Mouse (Mus musculus) ES-E14 (cell line): ENCODE measurements around the gene Zfp64. TPM values are rescaled to one million over a fixed set of nuclear protein-coding genes. Genes with fewer than 3 reads are reported as not detected.

Experiments
- DNase-seq: peaks from one replicate; pipeline ENCODE4 v3.0.0-alpha.2; 2013; ENCODE audit warnings: low read depth, low spot score
- H3K27ac ChIP-seq: 2 replicates; pipeline ENCODE4 v1.5.1; 2012; ENCODE audit warnings: low read depth, mild to moderate bottlenecking, low read length, moderate library complexity, mixed read lengths; ENCODE audit not compliant: poor library complexity, insufficient read depth, severe bottlenecking
- H3K36me3 ChIP-seq: 2 replicates; pipeline ENCODE4 v1.6.1; 2012; ENCODE audit warnings: mild to moderate bottlenecking, low read length, moderate library complexity, mixed read lengths; ENCODE audit not compliant: control insufficient read depth, poor library complexity, insufficient read depth, severe bottlenecking
- H3K4me1 ChIP-seq, 2 experiments: fragments of 150-350 bp in 1 of 2; sonication (generic) in 1 of 2; 2 replicates each; pipeline ENCODE4 v1.6.1; 2012; ENCODE audit warnings: low read length in 2 of 2, mild to moderate bottlenecking in 1 of 2, mixed read lengths in 1 of 2; ENCODE audit not compliant: control insufficient read depth in 2 of 2, insufficient read depth in 2 of 2, poor library complexity in 1 of 2
- H3K4me3 ChIP-seq, 2 experiments: fragments of 150-350 bp in 1 of 2; sonication (generic) in 1 of 2; 2 replicates each; pipeline ENCODE4 v1.5.1; 2012; ENCODE audit warnings: low read length in 2 of 2, low read depth in 1 of 2, mild to moderate bottlenecking in 1 of 2, mixed read lengths in 1 of 2; ENCODE audit not compliant: insufficient read depth in 1 of 2, poor library complexity in 1 of 2, severe bottlenecking in 1 of 2
- H3K9ac ChIP-seq: 2 replicates; pipeline ENCODE4 v1.6.1; 2012; ENCODE audit warnings: low read depth, mild to moderate bottlenecking, low read length, mixed read lengths; ENCODE audit not compliant: poor library complexity, insufficient read depth, severe bottlenecking
- H3K9me3 ChIP-seq: fragments of 150-350 bp; sonication (generic); 2 replicates; pipeline ENCODE4 v1.6.1; 2012; ENCODE audit warnings: low read depth, mild to moderate bottlenecking, low read length; ENCODE audit not compliant: control insufficient read depth, insufficient read depth
- CHD2 ChIP-seq: IDR thresholded peaks from 2 replicates; pipeline ENCODE4 v1.6.1; 2014; ENCODE audit warnings: mild to moderate bottlenecking, low read depth, low read length, inconsistent platforms
- HCFC1 ChIP-seq: IDR thresholded peaks from 2 replicates; pipeline ENCODE4 v1.6.1; 2012; ENCODE audit warnings: low read length, inconsistent platforms, borderline replicate concordance; ENCODE audit not compliant: insufficient read depth
- MAFK ChIP-seq: IDR thresholded peaks from 2 replicates; pipeline ENCODE4 v1.6.1; 2014; ENCODE audit warnings: mild to moderate bottlenecking, low read depth, low read length, inconsistent platforms; ENCODE audit not compliant: insufficient read depth
- ZC3H11A ChIP-seq: IDR thresholded peaks from 2 replicates; pipeline ENCODE4 v1.6.1; 2012; ENCODE audit warnings: low read depth, mild to moderate bottlenecking, inconsistent platforms, low read length, borderline replicate concordance
- ZNF384 ChIP-seq: IDR thresholded peaks from 2 replicates; pipeline ENCODE4 v1.6.1; 2012; ENCODE audit warnings: low read depth, low read length, inconsistent platforms
- in situ Hi-C, 2 experiments: fragments of 600-800 bp; cut with MboI; formaldehyde crosslinking; loops; one replicate each; pipeline ENCODE4 v1.15.1; 2025; ENCODE audit warnings: low sequenced_read_pairs in 2 of 2, inconsistent platforms in 1 of 2; ENCODE audit not compliant: unreplicated experiment in 2 of 2
- total RNA-seq: library from RNA; depleted of rRNA; stranded (reverse); fragments of 300-350 nt; gene quantifications from 2 replicates; pipeline ENCODE4 v1.2.3, GENCODE M21; 2012

The Zfp64 gene
- total RNA-seq, 1 experiment: 54.4 TPM

- in situ Hi-C loops: no loop called here
- no peak for DNase-seq
- Histone ChIP-seq H3K36me3 (peaks cover 10% of the 10 kb centered on the region), H3K4me1 (peaks cover 2 to 10% of the 10 kb centered on the region in 2 experiments; a peak in 1 of 4 replicates), H3K4me3 (peak overlapping the region; percentile 58 to 73), H3K9ac (peak overlapping the region; percentile 21; the same call in 1 of the 2 replicates), H3K27ac (no peak overlapping the region), H3K9me3 (no peaks in the 10 kb centered on the region)
- TF ChIP-seq ZC3H11A: no peak
- TF ChIP-seq HCFC1: no peak
- TF ChIP-seq MAFK: no peak
- TF ChIP-seq ZNF384: no peak
- TF ChIP-seq CHD2: no peak
Observed at GRCm38 (mm10) chr2:168988056-168988455, 32.7 kb upstream of the Zfp64 start.

DNA sequence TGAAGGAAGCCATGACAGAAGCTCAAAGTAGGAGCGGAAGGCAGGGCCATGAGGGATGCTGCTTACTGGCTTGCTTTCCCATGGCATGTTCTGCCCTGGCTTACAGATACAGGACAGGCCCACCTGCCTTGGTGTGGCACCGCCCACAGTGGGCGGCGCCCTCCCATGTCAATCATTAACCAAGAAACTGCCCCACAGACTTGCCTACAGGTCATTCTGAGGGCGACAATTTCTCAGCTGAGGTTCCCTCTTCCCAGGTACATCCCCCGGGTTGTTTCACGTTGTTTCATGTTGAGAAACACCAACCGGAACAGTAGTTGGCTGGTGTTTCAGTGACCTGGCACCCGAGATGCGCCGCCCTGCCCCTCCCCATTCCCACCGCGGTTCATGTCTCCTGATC is 32.0 kb upstream of the Zfp64 start:
- TF ChIP-seq CHD2 (no peak), MAFK (no peak), HCFC1 (no peak), ZNF384 (no peak), ZC3H11A (no peak)
- DNase-seq: no peak
- no peak overlapping the region for H3K27ac ChIP-seq
- H3K36me3 ChIP-seq: peaks cover 13% of the 10 kb centered on the region
- peak overlapping the region; percentile 21; the same call in 1 of the 2 replicates for H3K9ac ChIP-seq
- no peaks in the 10 kb centered on the region for H3K9me3 ChIP-seq
- peak overlapping the region; percentile 58 to 73 for H3K4me3 ChIP-seq
- in situ Hi-C loops: no loop called here
- peaks cover 2 to 7% of the 10 kb centered on the region in 2 experiments; a peak in 1 of 4 replicates for H3K4me1 ChIP-seq

DNA sequence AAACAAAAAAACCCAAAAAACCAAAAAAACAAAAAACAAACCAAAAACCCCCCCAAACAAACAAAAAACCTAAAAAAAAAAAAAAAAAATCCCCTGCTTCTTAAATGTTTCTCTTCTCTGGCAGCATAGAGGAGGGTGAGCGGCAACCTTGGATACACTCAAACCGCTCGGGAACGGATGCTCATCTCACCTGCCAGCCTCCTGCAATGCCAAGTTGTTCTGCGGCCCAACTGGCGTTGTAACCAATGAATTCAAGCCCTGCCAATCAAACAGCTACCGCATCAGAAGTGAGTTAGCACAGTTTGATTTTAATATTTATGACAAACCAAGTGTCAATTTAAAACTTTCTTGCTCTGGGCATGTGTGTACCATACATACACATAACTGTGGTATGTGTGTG is 26.6 kb upstream of the Zfp64 start:
- Histone ChIP-seq H3K27ac (no peak overlapping the region), H3K9me3 (no peaks in the 10 kb centered on the region), H3K36me3 (peaks cover 13% of the 10 kb centered on the region), H3K4me3 (peak overlapping the region; percentile 73; a peak in 2 of 4 replicates), H3K4me1 (0 out of 4 replicates have a peak, but pooled peaks cover 2 to 5% of the 10 kb centered on the region in 2 experiments), H3K9ac (peak overlapping the region; percentile 45; the same call in 1 of the 2 replicates)
- in situ Hi-C loops: no loop called here
- TF ChIP-seq HCFC1 (no peak), ZC3H11A (no peak), ZNF384 (no peak), MAFK (no peak), CHD2 (no peak)
- DNase-seq: no peak

DNA sequence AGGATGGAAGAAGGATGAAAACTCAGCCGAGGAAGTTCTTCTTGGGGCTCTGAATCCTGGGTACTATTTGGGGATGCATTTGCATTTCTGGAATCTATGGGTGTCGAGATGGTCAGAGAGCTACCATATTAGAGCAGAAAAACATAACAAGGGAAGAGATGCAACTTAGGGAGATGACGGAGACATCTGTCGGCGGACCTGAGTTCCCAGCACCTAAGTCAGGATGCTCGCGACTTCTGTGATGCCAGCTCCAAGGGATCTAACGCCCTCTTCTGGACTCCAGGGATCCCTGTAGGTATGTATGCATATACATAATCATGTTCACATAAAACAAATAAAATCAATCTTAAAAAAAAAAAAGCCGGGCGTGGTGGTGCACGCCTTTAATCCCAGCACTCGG is 26.1 kb upstream of the Zfp64 start:
- peak overlapping the region; percentile 65; the same call in 1 of the 2 replicates for H3K27ac ChIP-seq
- no peaks in the 10 kb centered on the region for H3K9me3 ChIP-seq
- in situ Hi-C loops: no loop called here
- TF ChIP-seq MAFK (no peak), HCFC1 (no peak), ZC3H11A (no peak)
- H3K36me3 ChIP-seq: peaks cover 12% of the 10 kb centered on the region
- H3K9ac ChIP-seq: peak overlapping the region; percentile 69; the same call in 1 of the 2 replicates
- H3K4me1 ChIP-seq: 0 out of 4 replicates have a peak, but pooled peaks cover 2 to 5% of the 10 kb centered on the region in 2 experiments
- peak overlapping the region; percentile 73 for H3K4me3 ChIP-seq
- no peak for DNase-seq

GRCm38 (mm10) chr2:168980859-168981258 is 25.5 kb upstream of the Zfp64 start:
- DNase-seq: peak; percentile 96
- Histone ChIP-seq H3K4me1 (0 out of 4 replicates have a peak, but pooled peaks cover 2 to 5% of the 10 kb centered on the region in 2 experiments), H3K4me3 (peak overlapping the region; percentile 73), H3K9ac (peak overlapping the region; percentile 69; the same call in 1 of the 2 replicates), H3K27ac (peak overlapping the region; percentile 68; the same call in 1 of the 2 replicates), H3K36me3 (peaks cover 10% of the 10 kb centered on the region), H3K9me3 (no peaks in the 10 kb centered on the region)
- in situ Hi-C loops: no loop called here
- TF ChIP-seq ZNF384 (no peak), ZC3H11A (no peak), CHD2 (no peak), HCFC1 (no peak), MAFK (no peak)
